Mouse (Mus musculus): ENCODE data around the gene Col4a2.

The Col4a2 gene

GRCm38 (mm10) chr8:11419645-11420044, 107.0 kb downstream of the Col4a2 start:
- peak; percentile 80 to 85 for DNase-seq

- peak; percentile 44 to 67 for DNase-seq
Measured at GRCm38 (mm10) chr8:11421105-11421504, 108.5 kb downstream of the Col4a2 start.

GRCm38 (mm10) chr8:11421968-11422367, 109.4 kb downstream of the Col4a2 start:
- DNase-seq = no peak

- DNase-seq = peak; percentile 37 to 51
Measured at GRCm38 (mm10) chr8:11423091-11423490, 110.5 kb downstream of the Col4a2 start.

- DNase-seq = no peak
Measured at GRCm38 (mm10) chr8:11430688-11431087, 118.1 kb downstream of the Col4a2 start.

- DNase-seq = no peak
Measured at GRCm38 (mm10) chr8:11437862-11438261, 125.3 kb downstream of the Col4a2 start.

- no peak for DNase-seq
Measured at GRCm38 (mm10) chr8:11441291-11441690, 128.7 kb downstream of the Col4a2 start.

- DNase-seq = no peak
Measured at GRCm38 (mm10) chr8:11443611-11444010, 131.0 kb downstream of the Col4a2 start.

GRCm38 (mm10) chr8:11444216-11444615, 131.6 kb downstream of the Col4a2 start:
- DNase-seq = no peak

- no peak for DNase-seq
Measured at GRCm38 (mm10) chr8:11445790-11446189, 133.2 kb downstream of the Col4a2 start.

GRCm38 (mm10) chr8:11447910-11448570, 135.4 kb downstream of the Col4a2 start:
- no peak for DNase-seq

- DNase-seq = peak; percentile 27 to 35
Measured at GRCm38 (mm10) chr8:11450184-11451113, 137.8 kb downstream of the Col4a2 start.

GRCm38 (mm10) chr8:11452152-11452551, 139.5 kb downstream of the Col4a2 start:
- DNase-seq = no peak

GRCm38 (mm10) chr8:11452559-11452958, 140.0 kb downstream of the Col4a2 start:
- DNase-seq = no peak

GRCm38 (mm10) chr8:11452974-11453373, 140.4 kb downstream of the Col4a2 start:
- DNase-seq = no peak

GRCm38 (mm10) chr8:11454228-11454627, 141.6 kb downstream of the Col4a2 start:
- no peak for DNase-seq

- no peak for DNase-seq
Measured at GRCm38 (mm10) chr8:11457278-11457677, 144.7 kb downstream of the Col4a2 start.

GRCm38 (mm10) chr8:11457981-11458836, 145.6 kb downstream of the Col4a2 start:
- peak; percentile 5 to 10 for DNase-seq

- DNase-seq = no peak
Measured at GRCm38 (mm10) chr8:11459016-11459415, 146.4 kb downstream of the Col4a2 start.

- DNase-seq = peak in 1 of 2 experiments; percentile 37
Measured at GRCm38 (mm10) chr8:11460934-11461333, 148.3 kb downstream of the Col4a2 start.

- peak in 1 of 2 experiments; percentile 16 for DNase-seq
Measured at GRCm38 (mm10) chr8:11461847-11462246, 149.2 kb downstream of the Col4a2 start.

- no peak for DNase-seq
Measured at GRCm38 (mm10) chr8:11462641-11463040, 150.0 kb downstream of the Col4a2 start.

GRCm38 (mm10) chr8:11463541-11463888, 150.9 kb downstream of the Col4a2 start:
- DNase-seq = no peak

Measured in cerebellum, postnatal 14 days (tissue).